8 mouse cellular contexts compared by ENCODE assay signal in genomic region chr11:111818124-111818523, GRCm38 (mm10).
A peak's percentile ranks its signal among the peaks of the same experiment; 100 is the strongest.
DNase-seq lines count a peak whose midpoint lies in the region; ATAC-seq and TF ChIP-seq lines count a peak whose summit lies in the region.

No protein-coding gene starts in this region.

- H3K36me3 ChIP-seq in kidney, embryonic 15.5 days: no peaks in the 10 kb centered on the region
- H3K36me3 ChIP-seq in forebrain, postnatal 0 days (ENCODE audit: insufficient read depth): no peaks in the 10 kb centered on the region
- no peaks in the 10 kb centered on the region for H3K36me3 ChIP-seq in hindbrain, embryonic 14.5 days (replicated peaks; ENCODE audit: control insufficient read depth, insufficient read depth)
- H3K36me3 ChIP-seq in limb, embryonic 13.5 days: no peaks in the 10 kb centered on the region

- peak overlapping the region; percentile 33; the same call in 1 of the 2 replicates for H3K4me2 ChIP-seq in kidney, embryonic 15.5 days
- H3K4me2 ChIP-seq in forebrain, postnatal 0 days (ENCODE audit: low read depth): peak overlapping the region; percentile 26
- H3K4me2 ChIP-seq in hindbrain, embryonic 14.5 days (replicated peaks): peak overlapping the region; percentile 36
- H3K4me2 ChIP-seq in limb, embryonic 13.5 days (replicated peaks): peak overlapping the region; percentile 45; the same call in 1 of the 2 replicates

- no peak overlapping the region for H3K4me3 ChIP-seq in kidney, embryonic 15.5 days (replicated peaks)
- no peak overlapping the region for H3K4me3 ChIP-seq in forebrain, postnatal 0 days (ENCODE audit: low read depth, low read length)
- H3K4me3 ChIP-seq in hindbrain, embryonic 14.5 days (replicated peaks; ENCODE audit: low read length): no peak overlapping the region
- H3K4me3 ChIP-seq in limb, embryonic 13.5 days: no peak overlapping the region

- peaks cover 16% of the 10 kb centered on the region; the same call in 1 of the 2 replicates for H3K4me1 ChIP-seq in kidney, embryonic 15.5 days
- peaks cover 7% of the 10 kb centered on the region; the same call in 1 of the 2 replicates for H3K4me1 ChIP-seq in forebrain, postnatal 0 days (ENCODE audit: insufficient read depth)
- peaks cover 15% of the 10 kb centered on the region for H3K4me1 ChIP-seq in hindbrain, embryonic 14.5 days (replicated peaks; ENCODE audit: control insufficient read depth, insufficient read depth, low read length)
- H3K4me1 ChIP-seq in limb, embryonic 13.5 days: peaks cover 15% of the 10 kb centered on the region

- no peak for ATAC-seq in kidney, embryonic 15.5 days (replicated peaks; ENCODE audit: low FRiP score)
- peak; percentile 62 for ATAC-seq in forebrain, postnatal 0 days
- no peak for ATAC-seq in hindbrain, embryonic 14.5 days (ENCODE audit: low FRiP score)
- ATAC-seq in limb, embryonic 13.5 days (ENCODE audit: low FRiP score, low read depth): no peak

- no peak for DNase-seq in kidney, adult 9 months
- DNase-seq in forebrain, postnatal 0 days: peak; percentile 27
- DNase-seq in hindbrain, embryonic 14.5 days (ENCODE audit: low spot score): no peak
- peak; percentile 18 to 20 for DNase-seq in spleen, adult 18-20 months
- no peak for DNase-seq in cerebellum, adult 9-10 months
- DNase-seq in cerebellum, adult 9-11 months: no peak

- H3K27ac ChIP-seq in kidney, embryonic 15.5 days: no peak overlapping the region
- 0 out of 2 replicates have a peak overlapping the region, but pooled peaks have one; percentile 4 for H3K27ac ChIP-seq in forebrain, postnatal 0 days (ENCODE audit: low read depth, low read length)
- peak overlapping the region; percentile 34 for H3K27ac ChIP-seq in hindbrain, embryonic 14.5 days
- H3K27ac ChIP-seq in limb, embryonic 13.5 days: peak overlapping the region; percentile 44; the same call in 1 of the 2 replicates

- no peaks in the 10 kb centered on the region for H3K9me3 ChIP-seq in kidney, embryonic 15.5 days (replicated peaks)
- H3K9me3 ChIP-seq in forebrain, postnatal 0 days (ENCODE audit: low read length): no peaks in the 10 kb centered on the region
- H3K9me3 ChIP-seq in hindbrain, embryonic 14.5 days (ENCODE audit: control insufficient read depth, low read length): no peaks in the 10 kb centered on the region
- no peaks in the 10 kb centered on the region for H3K9me3 ChIP-seq in limb, embryonic 13.5 days

- no peak for TF ChIP-seq CTCF in forebrain, postnatal 0 days (IDR thresholded peaks at IDR 0.05; ENCODE audit: low read depth)

- H3K9ac ChIP-seq in kidney, embryonic 15.5 days: no peak overlapping the region
- H3K9ac ChIP-seq in forebrain, postnatal 0 days: no peak overlapping the region
- no peak overlapping the region for H3K9ac ChIP-seq in hindbrain, embryonic 14.5 days
- H3K9ac ChIP-seq in limb, embryonic 13.5 days: 0 out of 2 replicates have a peak overlapping the region, but pooled peaks have one; percentile 35

- no peaks in the 10 kb centered on the region for H3K27me3 ChIP-seq in kidney, embryonic 15.5 days
- no peaks in the 10 kb centered on the region for H3K27me3 ChIP-seq in forebrain, postnatal 0 days (ENCODE audit: insufficient read depth, low read length)
- no peaks in the 10 kb centered on the region for H3K27me3 ChIP-seq in hindbrain, embryonic 14.5 days (ENCODE audit: control insufficient read depth, insufficient read depth, low read length)
- no peaks in the 10 kb centered on the region for H3K27me3 ChIP-seq in limb, embryonic 13.5 days

- 4% methylated on average over 10 of the region's 10 CpGs for WGBS in kidney, embryonic 15.5 days
- 4% methylated on average over 10 of the region's 10 CpGs for WGBS in forebrain, postnatal 0 days
- WGBS in hindbrain, embryonic 14.5 days: 2% methylated on average over 10 of the region's 10 CpGs
- 4% methylated on average over 10 of the region's 10 CpGs for WGBS in limb, embryonic 13.5 days

Comparison
In these comparisons a context has a peak if more than half of its experiments do, and no peak if none do; other contexts are left out.
1. DNase-seq: peak in forebrain, postnatal 0 days (single experiment) and spleen, adult 18-20 months (2 of 2); none in kidney, adult 9 months (single experiment), hindbrain, embryonic 14.5 days (single experiment), cerebellum, adult 9-10 months (single experiment) and cerebellum, adult 9-11 months (single experiment).
2. Peak in every context shown above with its lines, with median percentiles within 50 percentile points of each other: H3K4me2 ChIP-seq.